Mouse (Mus musculus): ENCODE results near the gene Htra1. TPM values are rescaled to one million over a fixed set of nuclear protein-coding genes. Genes with fewer than 3 reads are reported as not detected.

Htra1 gene
- polyA plus RNA-seq, 1 experiment from 2014 or later: 26.6 TPM

DNA sequence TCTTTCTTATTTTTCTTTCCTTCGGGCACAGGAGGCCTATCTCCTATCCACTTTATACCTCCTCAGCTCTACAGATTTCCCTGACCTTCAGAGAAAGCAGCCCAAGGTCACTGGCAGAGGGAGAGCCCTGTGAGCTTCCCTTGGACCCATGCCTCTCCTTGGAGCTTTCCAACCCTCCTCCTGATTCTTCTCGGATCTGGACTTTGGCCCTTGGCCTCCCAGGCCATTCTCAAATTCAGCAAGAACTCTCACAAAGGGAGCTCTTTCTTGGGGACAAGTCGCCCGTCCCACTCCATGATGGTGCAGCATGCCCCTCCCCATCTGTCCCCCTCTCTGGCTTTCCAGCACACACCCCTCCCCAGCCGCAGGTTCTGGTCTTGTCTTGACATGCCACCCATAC lies 15.1 kb downstream of the Htra1 start:
- ATAC-seq: no peak
- no peak overlapping the region for H3K4me3 ChIP-seq (ENCODE audit: low read depth, low read length)
- 89% methylated on average over 5 of the region's 5 CpGs for WGBS

DNA sequence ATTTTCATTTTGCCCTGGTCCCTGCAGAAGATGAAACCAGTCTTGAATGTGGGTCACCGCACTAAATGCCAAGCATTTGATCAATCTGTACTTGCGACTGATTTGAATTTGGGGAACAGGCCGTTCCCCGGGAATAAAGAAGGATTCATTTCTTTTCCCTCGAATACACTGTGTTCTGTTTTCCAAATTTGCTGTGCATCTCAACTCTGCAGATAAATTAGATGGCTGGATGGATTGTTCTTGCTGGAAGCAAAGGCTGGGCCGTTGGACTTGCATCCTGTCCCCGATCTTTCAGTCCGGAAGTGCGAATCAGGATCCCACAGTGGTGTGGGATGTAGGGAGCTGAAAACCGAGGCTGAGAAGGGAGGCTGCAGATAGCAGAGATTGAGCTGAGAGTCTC lies 17.5 kb downstream of the Htra1 start:
- ATAC-seq: no peak
- 90% methylated on average over 10 of the region's 10 CpGs for WGBS

More for the DNA sequence above, 15.1 kb downstream of the Htra1 start:
- no peaks in the 10 kb centered on the region for H3K36me3 ChIP-seq (ENCODE audit: control insufficient read depth, insufficient read depth, low read length)
- no peak overlapping the region for H3K27ac ChIP-seq (ENCODE audit: low read depth, low read length)
- no peak for DNase-seq (ENCODE audit: low spot score)
- no peaks in the 10 kb centered on the region for H3K27me3 ChIP-seq (replicated peaks; ENCODE audit: control insufficient read depth, insufficient read depth, low read length)
- H3K9me3 ChIP-seq (replicated peaks; ENCODE audit: control insufficient read depth, low read length): no peaks in the 10 kb centered on the region
- no peaks in the 10 kb centered on the region for H3K4me1 ChIP-seq (ENCODE audit: control insufficient read depth, insufficient read depth, low read length)
- no peak overlapping the region for H3K4me2 ChIP-seq (ENCODE audit: low read length)
- H3K9ac ChIP-seq (ENCODE audit: low read length): no peak overlapping the region

DNA sequence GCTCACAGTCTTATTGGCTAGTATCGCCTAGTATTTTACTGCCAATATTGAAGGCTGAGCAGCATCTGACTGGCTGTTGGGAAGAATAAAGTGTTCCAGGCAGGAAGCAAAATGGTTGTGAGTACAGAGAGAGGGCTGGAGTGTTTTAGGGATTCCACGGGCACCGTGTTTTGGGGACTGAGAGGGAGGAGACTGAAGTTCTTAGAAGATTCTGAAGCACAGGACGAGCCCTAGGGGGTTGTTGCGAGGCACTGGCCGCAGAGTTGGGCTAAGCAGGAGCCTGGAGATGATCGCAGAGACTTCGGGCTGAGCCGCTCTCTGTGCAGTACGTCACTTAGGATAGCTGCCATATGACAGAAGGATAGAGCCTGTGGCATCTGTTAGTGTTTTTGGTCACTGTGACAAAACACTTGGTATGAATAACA lies 18.3 kb downstream of the Htra1 start:
- no peak overlapping the region for H3K4me3 ChIP-seq (ENCODE audit: low read depth, low read length)
- H3K4me2 ChIP-seq (ENCODE audit: low read length): no peak overlapping the region
- H3K27ac ChIP-seq (ENCODE audit: low read depth, low read length): no peak overlapping the region
- no peaks in the 10 kb centered on the region for H3K27me3 ChIP-seq (replicated peaks; ENCODE audit: control insufficient read depth, insufficient read depth, low read length)
- H3K36me3 ChIP-seq (ENCODE audit: control insufficient read depth, insufficient read depth, low read length): no peaks in the 10 kb centered on the region
- ATAC-seq (no peak), DNase-seq (ENCODE audit: low spot score) (peak; percentile 39)
- H3K9ac ChIP-seq (ENCODE audit: low read length): no peak overlapping the region
- no peaks in the 10 kb centered on the region for H3K9me3 ChIP-seq (replicated peaks; ENCODE audit: control insufficient read depth, low read length)
- 87% methylated on average over 10 of the region's 10 CpGs for WGBS
- H3K4me1 ChIP-seq (ENCODE audit: control insufficient read depth, insufficient read depth, low read length): no peaks in the 10 kb centered on the region

More for the DNA sequence above, 17.5 kb downstream of the Htra1 start:
- H3K27me3 ChIP-seq (replicated peaks; ENCODE audit: control insufficient read depth, insufficient read depth, low read length): no peaks in the 10 kb centered on the region
- no peaks in the 10 kb centered on the region for H3K4me1 ChIP-seq (ENCODE audit: control insufficient read depth, insufficient read depth, low read length)
- no peaks in the 10 kb centered on the region for H3K9me3 ChIP-seq (replicated peaks; ENCODE audit: control insufficient read depth, low read length)
- DNase-seq (ENCODE audit: low spot score): no peak
- H3K27ac ChIP-seq (ENCODE audit: low read depth, low read length): no peak overlapping the region
- H3K9ac ChIP-seq (ENCODE audit: low read length): no peak overlapping the region
- H3K4me2 ChIP-seq (ENCODE audit: low read length): no peak overlapping the region
- no peaks in the 10 kb centered on the region for H3K36me3 ChIP-seq (ENCODE audit: control insufficient read depth, insufficient read depth, low read length)
- H3K4me3 ChIP-seq (ENCODE audit: low read depth, low read length): no peak overlapping the region

DNA sequence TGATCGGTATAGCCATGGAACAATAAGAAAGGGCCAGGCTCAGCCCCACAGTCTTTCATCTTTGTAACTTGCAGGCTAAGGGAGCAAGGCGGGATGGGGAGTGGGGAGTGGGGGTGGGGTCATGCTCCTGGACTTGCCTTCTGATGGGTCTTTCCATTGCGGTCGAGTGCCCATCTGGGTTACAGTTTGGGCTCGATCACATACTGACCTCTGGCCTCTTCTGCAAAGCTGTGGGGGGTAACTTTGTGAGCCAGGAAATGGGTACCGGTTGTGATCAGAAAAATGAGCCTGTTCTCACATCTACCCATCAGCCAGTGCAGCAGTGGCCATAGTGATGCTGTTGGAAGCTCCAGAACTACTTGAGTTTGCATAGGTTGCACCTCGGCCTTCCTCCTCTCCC lies 22.6 kb downstream of the Htra1 start:
- no peak for ATAC-seq
- no peak overlapping the region for H3K9ac ChIP-seq (ENCODE audit: low read length)
- no peaks in the 10 kb centered on the region for H3K27me3 ChIP-seq (replicated peaks; ENCODE audit: control insufficient read depth, insufficient read depth, low read length)
- H3K4me3 ChIP-seq (ENCODE audit: low read depth, low read length): no peak overlapping the region
- no peak overlapping the region for H3K27ac ChIP-seq (ENCODE audit: low read depth, low read length)
- H3K9me3 ChIP-seq (replicated peaks; ENCODE audit: control insufficient read depth, low read length): no peaks in the 10 kb centered on the region
- no peaks in the 10 kb centered on the region for H3K4me1 ChIP-seq (ENCODE audit: control insufficient read depth, insufficient read depth, low read length)
- H3K36me3 ChIP-seq (ENCODE audit: control insufficient read depth, insufficient read depth, low read length): no peaks in the 10 kb centered on the region
- 62% methylated on average over 7 of the region's 7 CpGs for WGBS
- no peak for DNase-seq (ENCODE audit: low spot score)
- no peak overlapping the region for H3K4me2 ChIP-seq (ENCODE audit: low read length)

DNA sequence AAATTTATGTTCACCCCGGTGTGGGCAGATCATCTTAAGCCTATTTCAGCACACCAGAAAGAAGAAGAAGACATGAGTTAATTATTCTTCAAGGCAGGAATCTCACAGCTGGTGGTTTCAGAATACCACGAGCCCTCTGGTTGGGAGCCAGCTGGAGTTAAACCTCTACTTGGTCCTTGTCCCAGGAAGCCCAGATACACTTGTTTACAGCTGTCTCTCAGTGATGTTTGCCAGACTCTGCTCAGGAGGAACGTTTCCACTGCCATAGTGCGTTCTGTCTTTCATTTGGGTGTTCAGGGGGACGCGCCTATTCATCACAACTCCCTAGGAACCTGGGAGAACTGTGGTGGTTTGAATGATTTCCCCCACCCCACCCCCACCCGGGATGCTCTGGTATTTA lies 24.0 kb downstream of the Htra1 start:
- ATAC-seq: no peak

DNA sequence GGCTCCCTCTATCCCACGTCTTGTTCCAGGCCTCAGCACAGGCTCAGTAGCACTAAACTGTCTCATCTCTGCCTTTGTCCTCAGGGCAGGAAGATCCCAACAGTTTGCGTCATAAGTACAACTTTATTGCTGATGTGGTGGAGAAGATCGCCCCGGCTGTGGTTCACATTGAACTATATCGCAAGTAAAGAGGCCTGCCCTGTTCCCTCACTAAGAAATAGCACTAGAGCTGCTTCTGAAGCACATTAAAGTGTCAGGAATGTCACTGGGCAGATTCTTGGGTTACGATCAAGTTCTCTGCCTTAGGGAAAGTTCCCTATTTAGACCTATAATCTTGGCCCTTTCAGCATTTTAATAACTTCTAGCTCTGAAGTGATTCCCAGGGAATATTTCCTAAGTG lies 25.5 kb downstream of the Htra1 start:
- WGBS: 97% methylated on average over 6 of the region's 6 CpGs
- Histone ChIP-seq H3K4me3 (ENCODE audit: low read depth, low read length) (no peak overlapping the region), H3K4me2 (ENCODE audit: low read length) (no peak overlapping the region), H3K36me3 (ENCODE audit: control insufficient read depth, insufficient read depth, low read length) (no peaks in the 10 kb centered on the region), H3K9ac (ENCODE audit: low read length) (no peak overlapping the region), H3K4me1 (ENCODE audit: control insufficient read depth, insufficient read depth, low read length) (peaks cover 2% of the 10 kb centered on the region; the same call in 1 of the 2 replicates), H3K27ac (ENCODE audit: low read depth, low read length) (no peak overlapping the region), H3K27me3 (replicated peaks; ENCODE audit: control insufficient read depth, insufficient read depth, low read length) (no peaks in the 10 kb centered on the region), H3K9me3 (replicated peaks; ENCODE audit: control insufficient read depth, low read length) (no peaks in the 10 kb centered on the region)
- ATAC-seq: no peak
- DNase-seq (ENCODE audit: low spot score): no peak

More for the DNA sequence above, 24.0 kb downstream of the Htra1 start:
- DNase-seq (ENCODE audit: low spot score): peak; percentile 39
- 57% methylated on average over 7 of the region's 7 CpGs for WGBS
- Histone ChIP-seq H3K36me3 (ENCODE audit: control insufficient read depth, insufficient read depth, low read length) (no peaks in the 10 kb centered on the region), H3K4me2 (ENCODE audit: low read length) (no peak overlapping the region), H3K27me3 (replicated peaks; ENCODE audit: control insufficient read depth, insufficient read depth, low read length) (no peaks in the 10 kb centered on the region), H3K4me1 (ENCODE audit: control insufficient read depth, insufficient read depth, low read length) (no peaks in the 10 kb centered on the region), H3K9ac (ENCODE audit: low read length) (no peak overlapping the region), H3K9me3 (replicated peaks; ENCODE audit: control insufficient read depth, low read length) (no peaks in the 10 kb centered on the region), H3K4me3 (ENCODE audit: low read depth, low read length) (no peak overlapping the region), H3K27ac (ENCODE audit: low read depth, low read length) (no peak overlapping the region)

DNA sequence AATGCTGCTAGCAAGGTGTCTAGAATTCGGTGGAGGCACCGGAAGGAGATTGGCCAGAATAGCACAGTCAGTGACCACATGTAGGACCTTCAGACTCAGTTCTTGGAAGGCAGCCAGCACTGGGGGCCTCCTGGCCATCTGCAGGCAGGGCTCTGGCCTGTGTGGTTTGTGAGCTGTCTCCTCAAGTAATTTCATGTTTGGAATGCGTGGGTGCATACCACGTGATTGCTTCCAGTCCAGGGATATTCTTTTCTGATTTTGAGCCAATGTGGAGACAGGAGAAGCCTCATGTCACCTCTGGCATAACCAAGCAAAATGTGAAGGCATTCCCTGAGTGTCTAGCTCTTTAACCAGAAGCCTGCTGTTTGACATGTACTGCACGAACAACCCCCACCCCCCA lies 28.8 kb downstream of the Htra1 start:
- WGBS: 80% methylated on average over 5 of the region's 5 CpGs
- DNase-seq (ENCODE audit: low spot score) (peak; percentile 20), ATAC-seq (no peak)
- H3K4me2 ChIP-seq (ENCODE audit: low read length): no peak overlapping the region
- no peaks in the 10 kb centered on the region for H3K27me3 ChIP-seq (replicated peaks; ENCODE audit: control insufficient read depth, insufficient read depth, low read length)
- H3K4me1 ChIP-seq (ENCODE audit: control insufficient read depth, insufficient read depth, low read length): peaks cover 2% of the 10 kb centered on the region; the same call in 1 of the 2 replicates
- no peaks in the 10 kb centered on the region for H3K9me3 ChIP-seq (replicated peaks; ENCODE audit: control insufficient read depth, low read length)
- H3K9ac ChIP-seq (ENCODE audit: low read length): no peak overlapping the region
- no peaks in the 10 kb centered on the region for H3K36me3 ChIP-seq (ENCODE audit: control insufficient read depth, insufficient read depth, low read length)
- H3K4me3 ChIP-seq (ENCODE audit: low read depth, low read length): no peak overlapping the region
- H3K27ac ChIP-seq (ENCODE audit: low read depth, low read length): no peak overlapping the region

DNA sequence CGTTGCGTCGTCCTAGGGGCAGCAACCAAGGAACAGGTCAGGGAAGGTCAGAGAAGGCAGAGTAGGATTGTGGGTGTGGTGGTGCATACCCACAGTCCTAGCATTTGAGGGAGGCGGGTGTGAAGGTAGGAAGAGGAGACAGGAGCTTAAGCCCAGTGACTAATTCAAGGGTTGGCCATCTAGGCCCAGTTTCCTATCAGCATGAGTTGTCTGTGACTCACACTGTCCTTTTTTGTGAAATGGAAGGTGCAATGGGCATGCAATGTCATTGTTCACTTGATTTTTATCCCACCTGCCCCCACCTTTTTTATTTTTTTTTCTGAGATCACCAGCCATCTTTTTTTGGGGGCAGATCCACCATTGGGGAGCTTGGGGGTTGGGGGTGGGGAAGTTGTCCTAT lies 29.5 kb downstream of the Htra1 start:
- no peak for DNase-seq (ENCODE audit: low spot score)

DNA sequence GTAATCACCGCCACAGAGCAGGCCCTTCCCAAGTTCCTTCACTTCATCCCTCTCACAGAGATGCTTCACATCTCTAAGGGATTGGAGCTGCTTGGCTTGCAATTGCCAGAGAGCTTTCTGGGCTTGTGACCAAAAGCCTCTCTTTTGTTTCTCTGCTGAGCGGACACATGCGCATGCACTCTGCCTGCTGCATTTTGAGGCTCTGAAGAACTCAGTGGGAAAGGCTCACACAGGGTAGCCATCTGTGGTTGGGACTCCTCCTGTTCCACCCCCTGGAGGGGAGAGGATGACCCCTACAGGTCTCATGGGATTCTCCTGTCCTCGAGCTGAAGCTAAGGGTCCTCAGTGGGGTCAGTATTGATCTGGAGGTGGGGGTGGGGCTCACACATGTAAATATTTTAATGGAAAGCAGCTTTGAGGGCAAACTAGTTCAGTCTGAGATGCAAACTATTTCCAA lies 30.0 kb downstream of the Htra1 start:
- peak; percentile 44; the same call in 1 of the 2 replicates for ATAC-seq
- Histone ChIP-seq H3K9me3 (replicated peaks; ENCODE audit: control insufficient read depth, low read length) (no peaks in the 10 kb centered on the region), H3K36me3 (ENCODE audit: control insufficient read depth, insufficient read depth, low read length) (no peaks in the 10 kb centered on the region), H3K4me3 (ENCODE audit: low read depth, low read length) (no peak overlapping the region), H3K4me2 (ENCODE audit: low read length) (no peak overlapping the region), H3K27me3 (replicated peaks; ENCODE audit: control insufficient read depth, insufficient read depth, low read length) (no peaks in the 10 kb centered on the region), H3K9ac (ENCODE audit: low read length) (no peak overlapping the region), H3K27ac (ENCODE audit: low read depth, low read length) (peak overlapping the region; percentile 41; the same call in 1 of the 2 replicates), H3K4me1 (ENCODE audit: control insufficient read depth, insufficient read depth, low read length) (peaks cover 2% of the 10 kb centered on the region; the same call in 1 of the 2 replicates)
- 42% methylated on average over 4 of the region's 4 CpGs for WGBS
- peak; percentile 85 for DNase-seq (ENCODE audit: low spot score)

More for the DNA sequence above, 29.5 kb downstream of the Htra1 start:
- no peaks in the 10 kb centered on the region for H3K36me3 ChIP-seq (ENCODE audit: control insufficient read depth, insufficient read depth, low read length)
- no peak overlapping the region for H3K9ac ChIP-seq (ENCODE audit: low read length)
- WGBS: 95% methylated on average over 4 of the region's 4 CpGs
- H3K27me3 ChIP-seq (replicated peaks; ENCODE audit: control insufficient read depth, insufficient read depth, low read length): no peaks in the 10 kb centered on the region
- H3K4me2 ChIP-seq (ENCODE audit: low read length): no peak overlapping the region
- H3K27ac ChIP-seq (ENCODE audit: low read depth, low read length): peak overlapping the region; percentile 4; the same call in 1 of the 2 replicates
- no peak overlapping the region for H3K4me3 ChIP-seq (ENCODE audit: low read depth, low read length)
- no peaks in the 10 kb centered on the region for H3K9me3 ChIP-seq (replicated peaks; ENCODE audit: control insufficient read depth, low read length)
- H3K4me1 ChIP-seq (ENCODE audit: control insufficient read depth, insufficient read depth, low read length): peaks cover 2% of the 10 kb centered on the region; the same call in 1 of the 2 replicates
- ATAC-seq: no peak
